Mouse (Mus musculus): ENCODE results near the gene Nr6a1.

Nr6a1 gene

GRCm38 (mm10) chr2:38937396-38937795 is 9.9 kb upstream of the Nr6a1 start:
- in situ Hi-C loops (cut with MboI, MseI), result loop anchor here (10.0 kb wide), 1 partner anchor 257 kb away; the partner anchor contains the start of gene Scai

DNA sequence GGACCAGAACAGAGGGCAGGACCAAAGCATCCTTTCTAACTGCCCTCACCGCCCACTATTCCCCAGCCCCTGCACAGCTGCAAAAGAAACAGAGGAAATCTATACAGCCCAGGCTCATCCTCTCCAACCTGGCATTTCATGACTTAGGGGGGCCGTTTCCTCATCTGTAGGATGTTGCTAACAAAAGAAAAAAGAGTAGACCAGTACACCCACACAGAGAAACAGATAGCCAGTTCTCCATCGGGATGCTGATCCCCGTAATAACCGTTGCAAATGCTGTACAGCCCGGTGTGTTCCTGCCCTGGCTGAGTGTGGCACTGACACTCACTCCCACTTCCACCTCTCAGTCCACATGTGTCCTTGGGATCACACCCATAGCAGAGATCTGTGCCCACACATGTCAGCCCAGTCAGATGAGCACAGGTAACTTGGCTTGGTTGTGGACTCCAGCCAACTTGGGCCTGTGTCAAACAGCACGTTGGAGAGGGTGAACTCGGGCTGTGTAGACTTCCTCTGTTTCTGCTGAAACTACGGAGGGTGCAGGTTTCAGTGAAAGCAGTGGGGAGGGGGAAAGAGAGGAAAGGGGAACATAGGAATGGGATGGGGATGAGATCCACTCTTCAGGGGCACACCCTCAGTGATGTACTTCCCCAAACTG is 9.4 kb upstream of the Nr6a1 start:
- in situ Hi-C loops (cut with MboI, MseI), result loop anchor here (10.0 kb wide), 1 partner anchor 258 kb away; the partner anchor contains the start of gene Scai

GRCm38 (mm10) chr2:38934936-38935335 is 7.4 kb upstream of the Nr6a1 start:
- in situ Hi-C loops (cut with MboI, MseI), result loop anchor here (5.0 to 10.0 kb wide), 2 partner anchors 62 to 260 kb away; partner anchors contain the start of genes Scai and Wdr38

- in situ Hi-C loops (cut with MboI, MseI), result loop anchor here (5.0 to 10.0 kb wide), 2 partner anchors 63 to 261 kb away; partner anchors contain the start of genes Scai and Wdr38
Measured at GRCm38 (mm10) chr2:38933931-38934330, 6.4 kb upstream of the Nr6a1 start.

- in situ Hi-C loops (cut with MboI, MseI), result loop anchor here (5.0 to 10.0 kb wide), 2 partner anchors 65 to 263 kb away; partner anchors contain the start of genes Scai and Wdr38
Measured at GRCm38 (mm10) chr2:38931851-38932667, 4.6 kb upstream of the Nr6a1 start, which contains the start of gene Olfml2a. TSS of gene Olfml2a (plus strand) at chr2:38931978.

DNA sequence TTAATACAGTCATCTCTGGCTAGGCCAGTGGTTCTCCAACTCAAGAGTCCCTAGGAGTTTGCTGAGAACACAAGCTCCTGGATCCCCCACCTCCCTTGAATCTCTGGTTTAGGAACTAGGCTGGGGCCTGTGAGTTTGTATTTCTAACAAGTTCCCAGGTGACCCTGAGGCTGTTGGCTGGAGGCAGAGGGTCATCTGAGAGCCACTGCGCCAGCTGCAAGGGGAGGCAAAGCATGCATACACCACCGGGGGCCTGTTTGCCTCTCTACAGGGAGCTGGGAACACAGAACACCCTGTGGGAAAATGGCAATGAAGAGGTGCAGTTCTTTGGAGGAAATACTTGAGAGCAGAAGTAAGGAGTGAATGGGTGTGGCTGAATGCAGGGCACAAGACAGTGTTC is 2.8 kb upstream of the Nr6a1 start:
- in situ Hi-C loops (cut with MboI, MseI), result loop anchor here (5.0 to 10.0 kb wide), 2 partner anchors 67 to 265 kb away; partner anchors contain the start of genes Scai and Wdr38

DNA sequence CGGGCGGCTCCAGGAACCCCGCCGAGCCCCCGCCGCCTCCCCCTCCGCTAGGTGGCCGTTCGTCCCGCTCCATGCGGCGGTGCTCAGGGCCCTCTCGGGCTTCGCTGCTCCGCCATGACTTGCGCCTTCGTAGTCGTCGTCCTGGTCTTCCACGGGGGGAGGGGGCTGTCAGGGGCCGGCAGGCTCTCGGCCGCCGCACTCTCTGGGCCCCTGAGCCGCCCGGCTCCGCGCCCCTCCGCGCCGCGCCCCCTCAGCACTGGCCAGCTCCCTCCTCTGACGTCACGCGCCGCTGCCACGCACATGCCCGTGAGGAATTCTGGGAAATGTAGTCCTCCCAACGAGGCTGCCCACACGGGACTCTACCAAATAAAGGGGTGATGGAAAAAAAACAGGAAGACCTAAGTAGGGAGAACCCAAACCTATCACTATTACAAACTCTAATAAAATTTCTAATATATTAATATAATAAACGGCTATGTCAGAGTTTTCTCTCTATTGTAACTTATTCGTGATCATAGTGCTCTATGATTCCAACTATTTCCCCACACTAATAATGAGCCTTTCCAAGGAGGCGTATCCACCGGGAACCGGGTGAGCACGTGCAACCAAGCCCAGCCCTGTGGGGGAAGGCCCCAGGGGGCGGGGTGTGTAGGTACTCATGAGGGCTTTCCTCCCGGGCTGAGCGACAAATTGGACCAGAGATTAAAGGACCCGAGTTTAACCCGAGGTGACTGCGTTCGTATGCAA is 1.2 kb downstream of the Nr6a1 start:
- in situ Hi-C loops (cut with MboI, MseI), result no loop called here

GRCm38 (mm10) chr2:38925171-38926080 is 2.1 kb downstream of the Nr6a1 start:
- in situ Hi-C loops (cut with MboI, MseI), result no loop called here

GRCm38 (mm10) chr2:38924571-38924970 is 2.9 kb downstream of the Nr6a1 start:
- in situ Hi-C loops (cut with MboI, MseI), result no loop called here

- in situ Hi-C loops (cut with MboI, MseI), result no loop called here
Measured at GRCm38 (mm10) chr2:38923911-38924310, 3.6 kb downstream of the Nr6a1 start.

- in situ Hi-C loops (cut with MboI, MseI), result no loop called here
Measured at GRCm38 (mm10) chr2:38923471-38923870, 4.0 kb downstream of the Nr6a1 start.

GRCm38 (mm10) chr2:38921374-38921773 is 6.1 kb downstream of the Nr6a1 start:
- in situ Hi-C loops (cut with MboI, MseI), result no loop called here

DNA sequence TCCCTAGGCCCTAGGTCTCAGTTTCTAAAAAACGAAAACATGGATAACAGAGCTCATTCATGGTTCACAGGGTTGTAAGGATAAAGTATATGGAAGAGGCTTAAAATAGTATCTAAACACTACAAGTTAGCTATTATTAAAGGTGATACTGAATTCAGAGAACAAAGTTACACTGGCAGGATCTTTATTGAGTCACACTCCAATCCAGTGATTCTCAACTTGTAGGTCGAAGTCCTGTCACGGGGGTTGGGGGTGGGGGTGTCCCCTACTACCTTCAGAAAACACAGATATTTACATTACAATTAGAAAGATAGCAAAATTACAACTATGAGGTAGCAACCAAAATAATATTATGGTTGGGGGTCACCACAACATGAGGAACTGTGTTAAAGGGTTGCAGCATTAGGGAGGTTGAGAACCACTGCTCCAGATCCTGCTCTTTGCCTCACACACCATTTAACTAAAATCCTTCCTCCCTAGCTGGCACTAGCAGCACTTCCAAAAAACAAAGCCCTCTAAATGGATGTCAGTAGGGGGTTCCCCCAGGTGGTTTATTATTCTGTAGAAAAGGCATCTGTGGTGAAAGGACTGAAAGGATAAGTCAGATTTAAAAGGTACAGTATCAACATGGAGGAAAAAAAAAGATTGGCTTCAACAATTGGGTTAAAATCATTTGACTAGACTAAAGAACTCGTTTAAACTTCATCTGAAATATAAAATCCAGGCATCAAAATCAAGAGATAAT is 10.4 kb downstream of the Nr6a1 start:
- in situ Hi-C loops (cut with MboI, MseI), result no loop called here

DNA sequence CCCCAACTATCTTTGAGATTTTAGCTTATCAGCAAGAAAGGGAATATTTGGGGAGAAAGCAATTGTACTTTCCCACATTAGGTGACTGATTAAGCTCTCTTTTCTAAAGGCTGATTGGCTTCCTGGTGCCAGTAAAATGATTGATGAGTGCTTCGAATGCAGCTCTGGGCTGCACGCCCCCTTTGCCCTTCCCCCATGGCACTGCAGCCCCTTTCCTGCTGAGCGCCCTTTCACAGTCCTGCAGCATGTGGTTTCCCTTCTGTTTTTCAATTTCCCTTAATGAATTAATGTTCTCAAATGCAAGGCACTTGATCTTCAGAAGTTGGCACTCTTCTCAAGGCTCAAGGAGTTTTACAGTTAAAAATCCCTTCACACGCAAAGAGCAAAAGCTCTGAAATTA is 12.5 kb downstream of the Nr6a1 start:
- in situ Hi-C loops (cut with MboI, MseI), result no loop called here

DNA sequence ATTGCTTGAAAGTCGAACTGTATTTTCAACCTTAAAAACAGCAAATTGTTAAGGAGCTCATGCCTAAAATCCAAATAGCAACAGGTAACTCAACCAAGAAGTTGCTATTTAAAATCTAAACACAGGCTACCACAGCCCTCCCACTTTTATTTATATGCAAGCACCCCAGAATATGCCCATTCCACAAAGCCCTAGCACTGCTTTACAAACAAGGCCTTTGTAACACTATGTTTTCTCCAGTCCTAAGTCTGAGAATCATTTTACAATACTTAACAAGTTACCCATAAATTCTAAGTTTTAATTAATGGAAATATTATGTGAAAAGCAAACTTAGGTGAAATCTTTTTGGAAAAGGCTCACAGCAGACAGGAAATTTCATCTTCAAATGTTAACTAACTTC is 13.0 kb downstream of the Nr6a1 start:
- in situ Hi-C loops (cut with MboI, MseI), result no loop called here

- in situ Hi-C loops (cut with MboI, MseI), result loop anchor here (10.0 kb wide), 1 partner anchor 894 kb away; no protein-coding TSS in a partner anchor
Measured at GRCm38 (mm10) chr2:38908604-38909003, 18.9 kb downstream of the Nr6a1 start.

DNA sequence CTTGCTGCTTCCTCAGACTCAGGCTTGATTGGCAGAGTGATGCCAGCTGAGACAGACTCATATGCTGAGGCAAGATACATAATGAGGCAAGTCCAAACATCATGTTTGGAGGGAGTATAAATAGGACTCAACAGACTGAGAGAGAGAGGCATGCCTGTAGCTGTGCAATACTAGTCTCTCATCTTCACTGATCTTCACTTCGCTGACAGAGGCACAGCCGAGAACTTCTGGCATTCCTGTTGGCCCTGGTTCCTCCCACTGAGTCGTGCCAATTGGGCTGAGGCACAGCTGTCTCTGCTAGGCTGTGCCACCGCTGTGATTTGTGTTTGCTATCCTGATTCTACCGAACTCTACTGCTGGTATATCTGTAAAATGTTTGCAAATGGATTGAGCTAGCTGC is 21.4 kb downstream of the Nr6a1 start:
- in situ Hi-C loops (cut with MboI, MseI), result loop anchor here (10.0 kb wide), 1 partner anchor 891 kb away; no protein-coding TSS in a partner anchor

GRCm38 (mm10) chr2:38904290-38904689 is 23.2 kb downstream of the Nr6a1 start:
- in situ Hi-C loops (cut with MboI, MseI), result loop anchor here (10.0 kb wide), 1 partner anchor 889 kb away; no protein-coding TSS in a partner anchor

DNA sequence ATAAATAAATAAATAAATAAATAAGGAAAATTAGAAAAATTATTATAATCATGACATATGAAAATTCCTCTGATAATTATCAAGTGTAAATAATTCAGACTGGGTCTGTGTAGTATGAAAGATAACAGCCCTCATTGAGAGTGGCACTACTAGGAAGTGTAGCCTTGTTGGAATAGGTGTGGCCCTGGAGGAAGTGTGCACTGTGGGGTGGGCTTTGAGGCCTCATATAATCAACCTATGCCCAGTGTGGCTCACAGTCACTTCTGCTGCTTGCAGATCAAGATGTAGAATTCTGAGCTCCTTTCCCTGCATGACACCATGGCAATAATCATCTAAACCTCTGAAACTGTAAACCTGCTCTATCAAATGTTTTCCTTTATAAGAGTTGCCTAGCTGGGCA is 24.6 kb downstream of the Nr6a1 start:
- in situ Hi-C loops (cut with MboI, MseI), result loop anchor here (10.0 kb wide), 1 partner anchor 888 kb away; no protein-coding TSS in a partner anchor

All from T-helper 2 cell (primary cell).